Mouse (Mus musculus): Measurements from ENCODE around the gene Krt81. TPM values are rescaled to one million over a fixed set of nuclear protein-coding genes. Genes with fewer than 3 reads are reported as not detected.

Krt81 gene
- total and polyA plus RNA-seq, 3 experiments: not detected

GRCm38 (mm10) chr15:101506896-101507758 is 43.6 kb upstream of the Krt81 start:
- no peak overlapping the region for H3K4me3 ChIP-seq (ENCODE audit: control insufficient read depth in 1 of 2, insufficient read depth in 1 of 2, low read depth in 2 of 2, low read length in 2 of 2)
- H3K4me1 ChIP-seq (ENCODE audit: control insufficient read depth in 1 of 2, insufficient read depth in 2 of 2, low read length in 2 of 2): no peaks in the 10 kb centered on the region
- DNase-seq (ENCODE audit: low read depth, low spot score): no peak
- H3K36me3 ChIP-seq (ENCODE audit: control insufficient read depth in 1 of 2, insufficient read depth in 2 of 2, low read length in 2 of 2): no peaks in the 10 kb centered on the region
- H3K79me2 ChIP-seq (ENCODE audit: control insufficient read depth, insufficient read depth, low read length, poor library complexity): no peaks in the 10 kb centered on the region
- H3K27ac ChIP-seq (ENCODE audit: control insufficient read depth, low read depth, low read length): no peak overlapping the region
- no peak overlapping the region for H3K9ac ChIP-seq (ENCODE audit: control insufficient read depth, low read depth, low read length, poor library complexity, severe bottlenecking)
- H3K27me3 ChIP-seq (ENCODE audit: control insufficient read depth in 1 of 2, insufficient read depth in 2 of 2, low read length in 2 of 2): no peaks in the 10 kb centered on the region
- no peaks in the 10 kb centered on the region for H3K9me3 ChIP-seq (replicated peaks; ENCODE audit: insufficient read depth, low read length)
- TF ChIP-seq ELF1 (IDR thresholded peaks at IDR 0.05; ENCODE audit: low read depth, low read length): no peak
- TF ChIP-seq CHD1 (IDR thresholded peaks at IDR 0.05; ENCODE audit: low read depth, low read length): no peak
- no peak for TF ChIP-seq CHD2 (IDR thresholded peaks at IDR 0.05; ENCODE audit: low read length)
- TF ChIP-seq TBP (IDR thresholded peaks at IDR 0.05; ENCODE audit: low read depth, low read length): no peak
- TF ChIP-seq MAX (IDR thresholded peaks at IDR 0.05; ENCODE audit: low read length): no peak
- TF ChIP-seq MXI1 (IDR thresholded peaks at IDR 0.05; ENCODE audit: low read depth, low read length): no peak
- TF ChIP-seq RAD21 (IDR thresholded peaks at IDR 0.05; ENCODE audit: low read depth, low read length): no peak
- TF ChIP-seq USF1 (IDR thresholded peaks at IDR 0.05; ENCODE audit: low read depth, low read length): no peak
- no peak for TF ChIP-seq ZC3H11A (IDR thresholded peaks at IDR 0.05; ENCODE audit: low read depth, low read length)
- no peak for TF ChIP-seq UBTF (IDR thresholded peaks at IDR 0.05; ENCODE audit: borderline replicate concordance, insufficient read depth, low read depth, low read length)
- TF ChIP-seq RCOR1 (IDR thresholded peaks at IDR 0.05; ENCODE audit: low read depth, low read length): no peak
- TF ChIP-seq MEF2A (IDR thresholded peaks at IDR 0.05; ENCODE audit: extremely low read depth, insufficient replicate concordance, low read depth, low read length, poor library complexity, severe bottlenecking): no peak
- TF ChIP-seq NRF1 (IDR thresholded peaks at IDR 0.05; ENCODE audit: insufficient read depth, low read depth, low read length, poor library complexity, severe bottlenecking): no peak
- no peak for TF ChIP-seq MAZ (IDR thresholded peaks at IDR 0.05; ENCODE audit: low read depth, low read length)
- no peak for TF ChIP-seq GATA1 (IDR thresholded peaks at IDR 0.05; ENCODE audit: low read depth, low read length)
- TF ChIP-seq E2F4 (IDR thresholded peaks at IDR 0.05; ENCODE audit: borderline replicate concordance, low read depth, low read length): no peak
- no peak for TF ChIP-seq SIN3A (IDR thresholded peaks at IDR 0.05; ENCODE audit: low read length)
- TF ChIP-seq SMC3 (IDR thresholded peaks at IDR 0.05; ENCODE audit: low read depth, low read length): no peak
- no peak for TF ChIP-seq POLR2AphosphoS5 (IDR thresholded peaks at IDR 0.05; ENCODE audit: borderline replicate concordance, low read depth, low read length)

GRCm38 (mm10) chr15:101497181-101497580 is 33.6 kb upstream of the Krt81 start:
- Histone ChIP-seq H3K27me3 (ENCODE audit: control insufficient read depth in 1 of 2, insufficient read depth in 2 of 2, low read length in 2 of 2) (no peaks in the 10 kb centered on the region; a peak in 1 of 4 replicates), H3K9me3 (replicated peaks; ENCODE audit: insufficient read depth, low read length) (no peaks in the 10 kb centered on the region), H3K4me3 (ENCODE audit: control insufficient read depth in 1 of 2, insufficient read depth in 1 of 2, low read depth in 2 of 2, low read length in 2 of 2) (no peak overlapping the region), H3K9ac (ENCODE audit: control insufficient read depth, low read depth, low read length, poor library complexity, severe bottlenecking) (no peak overlapping the region), H3K4me1 (ENCODE audit: control insufficient read depth in 1 of 2, insufficient read depth in 2 of 2, low read length in 2 of 2) (no peaks in the 10 kb centered on the region), H3K79me2 (ENCODE audit: control insufficient read depth, insufficient read depth, low read length, poor library complexity) (no peaks in the 10 kb centered on the region), H3K36me3 (ENCODE audit: control insufficient read depth in 1 of 2, insufficient read depth in 2 of 2, low read length in 2 of 2) (no peaks in the 10 kb centered on the region), H3K27ac (ENCODE audit: control insufficient read depth, low read depth, low read length) (no peak overlapping the region)
- DNase-seq (ENCODE audit: low read depth, low spot score): no peak
- TF ChIP-seq CTCF (IDR thresholded peaks at IDR 0.05 in 2 of 3, conservative IDR thresholded peaks at IDR 0.05 in 1 of 3; ENCODE audit: control insufficient read depth in 1 of 3, insufficient read depth in 1 of 3, low read depth in 2 of 3, low read length in 3 of 3, poor library complexity in 1 of 3, severe bottlenecking in 1 of 3): peak; percentile 26 to 47 (median 37)
- TF ChIP-seq SMC3 (IDR thresholded peaks at IDR 0.05; ENCODE audit: low read depth, low read length): peak; percentile 38
- 0 out of 2 replicates have a peak, but pooled peaks have one; percentile 2 for TF ChIP-seq RAD21 (IDR thresholded peaks at IDR 0.05; ENCODE audit: low read depth, low read length)
- TF ChIP-seq USF2 (IDR thresholded peaks at IDR 0.05; ENCODE audit: borderline replicate concordance in 1 of 2, insufficient read depth in 1 of 2, low read depth in 1 of 2, low read length in 2 of 2): no peak

Data from MEL (cell line).